Mouse (Mus musculus) megakaryocyte, embryonic 14.5 days (primary cell): ENCODE measurements around the gene Myo18b. TPM values are rescaled to one million over a fixed set of nuclear protein-coding genes. Genes with fewer than 3 reads are reported as not detected.

ENCODE experiments used
- H3K27me3 ChIP-seq: replicated peaks from 2 replicates; pipeline ENCODE3; 2012; ENCODE audit warnings: inconsistent platforms
- H3K36me3 ChIP-seq: replicated peaks from 2 replicates; pipeline ENCODE3; 2012; ENCODE audit warnings: low read length, inconsistent platforms, mixed read lengths
- H3K4me1 ChIP-seq: 2 replicates; pipeline ENCODE4 v1.6.1; 2012; ENCODE audit warnings: inconsistent platforms
- H3K4me3 ChIP-seq: replicated peaks from 2 replicates; pipeline ENCODE3; 2012; ENCODE audit warnings: moderate library complexity, mild to moderate bottlenecking, inconsistent platforms
- H3K9me3 ChIP-seq: 2 replicates; pipeline ENCODE4 v1.6.1; 2012; ENCODE audit warnings: inconsistent platforms
- FLI1 ChIP-seq: IDR thresholded peaks from 2 replicates; pipeline ENCODE4 v1.6.1; 2012; ENCODE audit warnings: low read length, inconsistent platforms, mixed read lengths
- GATA1 ChIP-seq: IDR thresholded peaks from 3 replicates; pipeline ENCODE4 v1.6.1; 2012; ENCODE audit warnings: mixed read lengths, low read length, inconsistent platforms, borderline replicate concordance
- polyA plus RNA-seq: library from polyadenylated mRNA; stranded (reverse); fragments of >175 nt; gene quantifications from 2 replicates; pipeline ENCODE4 v1.2.3, GENCODE M21; 2012; ENCODE audit warnings: low replicate concordance; ENCODE audit not compliant: insufficient read depth

Gene Myo18b
- polyA plus RNA-seq, 1 experiment: 0.22 TPM

DNA sequence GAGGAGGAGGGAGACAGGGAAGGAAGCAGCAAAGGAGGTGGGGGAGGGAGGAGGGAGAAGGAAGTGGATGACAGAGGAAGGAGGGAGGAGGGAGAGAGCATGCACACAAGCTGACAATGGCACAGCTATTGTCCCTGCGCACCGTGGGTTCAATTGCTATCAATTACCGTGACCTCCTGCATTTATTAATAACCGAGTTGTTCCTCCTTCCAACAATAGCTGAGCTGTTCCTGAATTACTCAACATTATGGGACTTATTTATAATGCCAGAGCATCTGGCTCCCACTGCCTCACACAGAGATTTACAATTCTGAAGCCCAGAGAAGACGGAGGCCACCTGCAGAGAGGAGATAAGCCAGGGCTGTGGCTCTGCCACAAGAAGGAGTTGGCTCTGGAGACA, 44.8 kb downstream of the Myo18b start:
- H3K36me3 ChIP-seq: no peaks in the 10 kb centered on the region
- no peak overlapping the region for H3K4me3 ChIP-seq
- no peaks in the 10 kb centered on the region for H3K9me3 ChIP-seq
- H3K4me1 ChIP-seq: no peaks in the 10 kb centered on the region
- H3K27me3 ChIP-seq: peaks cover 30% of the 10 kb centered on the region
- TF ChIP-seq FLI1 (no peak), GATA1 (no peak)

- H3K36me3 ChIP-seq: no peaks in the 10 kb centered on the region
- no peak for TF ChIP-seq GATA1
- no peak for TF ChIP-seq FLI1
- H3K4me3 ChIP-seq: no peak overlapping the region
- H3K27me3 ChIP-seq: peaks cover 28% of the 10 kb centered on the region
- H3K4me1 ChIP-seq: no peaks in the 10 kb centered on the region
- H3K9me3 ChIP-seq: no peaks in the 10 kb centered on the region
Measured at GRCm38 (mm10) chr5:112848586-112849280, 47.4 kb downstream of the Myo18b start.

DNA sequence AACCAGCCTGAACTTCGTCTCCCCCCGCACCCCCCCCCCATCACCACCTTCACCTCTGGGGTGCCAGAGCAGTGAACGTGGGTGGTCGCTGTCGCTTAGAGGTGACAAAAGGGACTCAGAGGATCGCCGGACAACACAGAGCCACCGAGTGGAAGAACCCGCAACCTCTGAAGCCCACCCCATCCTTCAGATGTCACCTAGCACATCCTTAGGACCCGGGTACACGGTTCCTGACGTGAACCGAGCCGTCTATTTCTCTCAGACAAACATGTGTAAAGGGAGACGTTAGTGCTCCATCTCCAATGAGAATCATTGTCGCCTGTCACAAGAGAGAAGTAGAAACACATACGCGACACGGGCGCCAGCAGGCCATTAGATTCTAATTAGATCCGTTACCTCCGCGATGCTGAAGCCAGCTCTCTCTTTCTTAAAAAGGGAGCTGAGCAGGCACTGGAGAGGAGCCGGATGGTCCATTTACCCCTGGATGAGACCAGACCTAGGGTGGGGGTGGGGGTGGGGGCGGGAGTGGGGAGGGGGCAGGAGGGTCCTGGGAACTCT, 48.1 kb downstream of the Myo18b start:
- H3K36me3 ChIP-seq: no peaks in the 10 kb centered on the region
- peaks cover 27% of the 10 kb centered on the region for H3K27me3 ChIP-seq
- no peaks in the 10 kb centered on the region for H3K9me3 ChIP-seq
- H3K4me1 ChIP-seq: no peaks in the 10 kb centered on the region
- TF ChIP-seq FLI1: no peak
- TF ChIP-seq GATA1: no peak
- H3K4me3 ChIP-seq: no peak overlapping the region

DNA sequence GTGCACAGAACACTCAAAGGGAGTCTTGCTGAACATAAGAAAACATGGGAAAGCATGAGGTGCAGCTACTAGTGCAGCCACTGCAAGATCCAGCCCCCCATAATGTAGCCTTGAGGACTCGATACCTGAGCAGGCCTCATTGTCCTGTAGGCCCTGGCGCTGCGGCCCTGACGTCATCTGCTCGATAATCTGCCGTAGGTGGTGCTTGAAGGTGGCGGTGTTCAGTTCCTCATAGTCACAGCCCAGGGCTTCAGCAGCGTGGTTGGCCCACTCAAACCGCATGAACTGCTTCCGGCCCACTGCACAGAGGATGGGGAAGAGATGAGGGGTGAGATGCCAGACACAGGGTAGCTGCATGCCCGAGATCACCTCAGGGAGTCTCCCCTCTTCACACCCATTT, 50.0 kb downstream of the Myo18b start:
- Histone ChIP-seq H3K36me3 (no peaks in the 10 kb centered on the region), H3K9me3 (no peaks in the 10 kb centered on the region), H3K4me1 (no peaks in the 10 kb centered on the region), H3K27me3 (peaks cover 25% of the 10 kb centered on the region), H3K4me3 (no peak overlapping the region)
- TF ChIP-seq FLI1: no peak
- TF ChIP-seq GATA1: no peak

DNA sequence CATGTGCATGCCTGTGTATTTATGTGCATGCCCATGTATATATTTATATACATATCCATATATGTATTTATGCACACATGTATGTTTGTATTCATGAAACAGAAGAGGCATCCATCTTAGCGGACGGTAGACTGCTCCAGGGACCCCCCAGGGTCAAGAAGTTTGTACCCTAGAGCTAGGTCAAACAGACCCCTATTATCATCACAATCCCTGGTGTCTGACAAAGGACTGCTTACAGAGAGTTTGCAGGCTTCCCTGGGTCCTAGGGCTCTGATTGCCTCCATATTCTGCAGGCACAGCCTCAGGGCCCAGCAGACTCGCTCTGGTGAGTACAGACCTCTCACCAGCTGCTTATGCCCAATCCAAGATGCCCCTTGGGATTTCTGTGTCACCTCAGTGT, 51.7 kb downstream of the Myo18b start:
- no peaks in the 10 kb centered on the region for H3K36me3 ChIP-seq
- no peak for TF ChIP-seq GATA1
- TF ChIP-seq FLI1: no peak
- H3K4me1 ChIP-seq: no peaks in the 10 kb centered on the region
- H3K9me3 ChIP-seq: no peaks in the 10 kb centered on the region
- peaks cover 16% of the 10 kb centered on the region for H3K27me3 ChIP-seq
- H3K4me3 ChIP-seq: no peak overlapping the region

DNA sequence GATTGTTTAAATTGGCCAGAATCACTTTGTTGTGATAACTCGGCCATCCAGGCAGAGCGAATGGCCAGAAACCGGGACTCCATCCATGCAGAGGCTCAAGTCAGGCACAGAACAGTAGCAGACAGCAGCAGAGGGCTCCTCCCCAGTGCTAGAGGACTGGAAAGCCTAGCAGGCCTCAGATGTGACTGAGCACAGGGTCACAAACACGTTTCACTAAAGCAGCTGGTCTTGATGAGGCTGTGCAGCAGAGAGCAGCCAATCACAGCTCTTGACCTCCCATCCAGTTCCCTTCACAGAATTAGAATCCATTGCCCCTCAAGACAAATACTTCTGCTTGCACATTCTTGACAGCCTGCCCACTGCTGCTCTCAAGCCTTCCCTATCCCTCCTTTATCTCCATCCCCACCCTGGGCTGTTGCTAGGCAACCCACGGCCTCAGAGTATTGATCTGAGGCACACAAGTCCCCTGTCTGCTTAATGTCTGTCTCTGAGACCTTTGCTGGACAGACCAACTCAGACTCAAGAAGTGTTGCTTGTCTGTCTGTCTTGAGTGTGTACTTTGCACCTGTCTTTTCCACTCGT, 52.4 kb downstream of the Myo18b start:
- Histone ChIP-seq H3K36me3 (no peaks in the 10 kb centered on the region), H3K4me3 (no peak overlapping the region), H3K27me3 (peaks cover 10% of the 10 kb centered on the region), H3K4me1 (no peaks in the 10 kb centered on the region), H3K9me3 (no peaks in the 10 kb centered on the region)
- no peak for TF ChIP-seq FLI1
- TF ChIP-seq GATA1: no peak

GRCm38 (mm10) chr5:112842696-112843095, 53.5 kb downstream of the Myo18b start:
- Histone ChIP-seq H3K36me3 (no peaks in the 10 kb centered on the region), H3K27me3 (peaks cover 6% of the 10 kb centered on the region), H3K4me3 (no peak overlapping the region), H3K9me3 (no peaks in the 10 kb centered on the region), H3K4me1 (no peaks in the 10 kb centered on the region)
- TF ChIP-seq FLI1 (no peak), GATA1 (no peak)

- TF ChIP-seq FLI1 (no peak), GATA1 (no peak)
- no peaks in the 10 kb centered on the region for H3K9me3 ChIP-seq
- H3K36me3 ChIP-seq: no peaks in the 10 kb centered on the region
- H3K4me3 ChIP-seq: no peak overlapping the region
- H3K4me1 ChIP-seq: no peaks in the 10 kb centered on the region
- H3K27me3 ChIP-seq: peaks cover 3% of the 10 kb centered on the region
Measured at GRCm38 (mm10) chr5:112841850-112842249, 54.3 kb downstream of the Myo18b start.

GRCm38 (mm10) chr5:112834896-112835295, 61.3 kb downstream of the Myo18b start:
- no peaks in the 10 kb centered on the region for H3K27me3 ChIP-seq
- no peaks in the 10 kb centered on the region; the same call in 1 of the 2 replicates for H3K4me1 ChIP-seq
- peaks cover 4% of the 10 kb centered on the region; the same call in 1 of the 2 replicates for H3K9me3 ChIP-seq
- no peaks in the 10 kb centered on the region for H3K36me3 ChIP-seq
- H3K4me3 ChIP-seq: no peak overlapping the region
- TF ChIP-seq FLI1: no peak
- TF ChIP-seq GATA1: no peak

DNA sequence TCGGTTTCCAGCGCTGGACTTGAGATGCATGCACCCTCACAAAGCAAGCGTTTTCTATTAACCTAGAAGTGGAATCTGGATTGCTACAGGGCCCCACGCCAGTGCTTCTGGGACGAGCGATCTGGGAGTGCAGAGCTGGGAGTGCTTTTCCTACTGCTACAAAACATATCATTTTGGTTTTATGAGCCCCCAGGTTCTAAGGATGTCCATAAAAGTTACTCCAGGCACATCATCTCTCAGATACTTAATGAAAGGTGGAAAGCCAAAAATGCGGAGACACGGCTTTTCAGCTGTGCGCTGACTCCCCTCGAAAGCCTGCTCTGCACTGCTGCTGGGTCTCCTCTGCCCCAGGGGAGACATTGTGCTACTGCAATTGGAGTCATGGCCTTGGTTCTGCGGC, 62.3 kb downstream of the Myo18b start:
- Histone ChIP-seq H3K36me3 (no peaks in the 10 kb centered on the region), H3K9me3 (peaks cover 4% of the 10 kb centered on the region; the same call in 1 of the 2 replicates), H3K4me3 (no peak overlapping the region), H3K4me1 (no peaks in the 10 kb centered on the region; the same call in 1 of the 2 replicates), H3K27me3 (no peaks in the 10 kb centered on the region)
- TF ChIP-seq FLI1: no peak
- no peak for TF ChIP-seq GATA1
